Comparison of ENCODE assay signal across 9 mouse cellular contexts in the genomic region with DNA sequence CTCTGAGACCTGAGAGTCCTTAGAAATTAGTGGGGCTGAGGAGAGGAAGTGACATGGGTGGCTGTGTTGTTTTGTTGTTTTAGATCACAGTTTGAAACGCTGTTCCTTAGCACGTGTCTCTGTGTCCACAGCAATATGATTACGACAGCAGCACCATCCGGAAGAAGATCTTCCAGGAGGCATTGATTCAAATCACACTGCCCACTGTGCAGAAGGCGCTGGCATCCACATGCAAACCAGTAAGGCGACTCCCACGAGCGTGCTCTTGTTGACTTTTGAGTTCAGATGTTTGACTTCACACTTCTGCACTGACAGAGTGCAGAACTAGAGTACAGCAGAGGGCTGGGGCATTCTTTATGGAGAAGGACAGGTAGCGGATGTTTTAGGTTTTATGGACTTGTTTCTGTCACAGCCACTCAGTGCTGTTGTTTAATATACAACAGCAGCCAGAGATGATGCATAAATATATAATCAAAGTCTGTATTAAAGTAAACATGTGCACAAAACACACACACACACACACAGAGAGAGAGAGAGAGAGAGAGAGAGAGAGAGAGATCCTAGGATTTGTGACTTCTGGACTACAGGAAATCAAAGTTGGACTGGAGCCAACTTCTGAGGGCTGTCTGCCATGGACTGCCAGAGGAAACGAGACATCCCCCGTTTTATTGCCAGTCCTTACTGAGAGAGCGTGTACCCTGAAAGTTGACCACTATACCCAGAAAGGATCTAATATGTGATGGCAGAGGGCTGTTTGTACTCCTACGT. TPM values are rescaled to one million over a fixed set of nuclear protein-coding genes. Genes with fewer than 3 reads are reported as not detected.
DNase-seq lines count a peak whose midpoint lies in the region; ATAC-seq and TF ChIP-seq lines count a peak whose summit lies in the region.
"Had no signal": no experiment of that assay in that cellular context is flagged by ENCODE, and none has a peak within 500 bp of the region (broad histone marks: within the 10 kb centered on the region; RNA-seq: fewer than 3 reads in every experiment).

No protein-coding gene starts in this region.

- TF ChIP-seq CTCF in G1E (IDR thresholded peaks at IDR 0.05; ENCODE audit: low read depth, low read length) = peak; percentile 3; the same call in 1 of the 2 replicates
- TF ChIP-seq CTCF in bone marrow, adult 2 months (IDR thresholded peaks at IDR 0.05; ENCODE audit: control insufficient read depth, insufficient read depth, low read length) = no peak

- WGBS in hindbrain, embryonic 16.5 days = 60% methylated on average over 13 of the region's 13 CpGs
- 71% methylated on average over 13 of the region's 13 CpGs for WGBS in hindbrain, embryonic 11.5 days
- 41% methylated on average over 13 of the region's 13 CpGs for WGBS in bone marrow, adult 2 months

- no peak overlapping the region for H3K9ac ChIP-seq in hindbrain, embryonic 16.5 days (ENCODE audit: low read depth, low read length)
- H3K9ac ChIP-seq in hindbrain, embryonic 11.5 days (ENCODE audit: low read depth, low read length) = no peak overlapping the region

- H3K4me1 ChIP-seq in hindbrain, embryonic 16.5 days (ENCODE audit: control insufficient read depth, insufficient read depth, low read depth, low read length) = no peaks in the 10 kb centered on the region; the same call in none of the 2 replicates
- no peaks in the 10 kb centered on the region for H3K4me1 ChIP-seq in hindbrain, embryonic 11.5 days (replicated peaks; ENCODE audit: control insufficient read depth, insufficient read depth, low read length)
- H3K4me1 ChIP-seq in G1E (ENCODE audit: insufficient read depth, low read depth, low read length) = peaks cover 30% of the 10 kb centered on the region
- peaks cover 1% of the 10 kb centered on the region; the same call in 1 of the 2 replicates for H3K4me1 ChIP-seq in bone marrow, adult 2 months (ENCODE audit: control insufficient read depth, insufficient read depth, low read length)

- no peak overlapping the region for H3K27ac ChIP-seq in hindbrain, embryonic 16.5 days (ENCODE audit: low read depth, low read length)
- no peak overlapping the region for H3K27ac ChIP-seq in hindbrain, embryonic 11.5 days (ENCODE audit: low read depth, low read length)
- H3K27ac ChIP-seq in bone marrow, adult 2 months (ENCODE audit: control insufficient read depth, insufficient read depth, low read depth, low read length, poor library complexity) = peak overlapping the region; percentile 29; the same call in 1 of the 2 replicates
- H3K27ac ChIP-seq: forebrain, embryonic 10.5 days had no signal

- no peaks in the 10 kb centered on the region for H3K36me3 ChIP-seq in hindbrain, embryonic 16.5 days (ENCODE audit: control insufficient read depth, insufficient read depth, low read length)
- H3K36me3 ChIP-seq in hindbrain, embryonic 11.5 days (ENCODE audit: control insufficient read depth, insufficient read depth, low read length) = no peaks in the 10 kb centered on the region
- no peaks in the 10 kb centered on the region for H3K36me3 ChIP-seq in G1E (replicated peaks)
- H3K36me3 ChIP-seq: forebrain, embryonic 10.5 days had no signal

- TF ChIP-seq POLR2A in bone marrow, adult 2 months (IDR thresholded peaks at IDR 0.05; ENCODE audit: borderline replicate concordance, control insufficient read depth, low read depth, low read length) = no peak

- no peaks in the 10 kb centered on the region for H3K27me3 ChIP-seq in hindbrain, embryonic 16.5 days (replicated peaks; ENCODE audit: control insufficient read depth, insufficient read depth, low read length)
- no peaks in the 10 kb centered on the region for H3K27me3 ChIP-seq in hindbrain, embryonic 11.5 days (ENCODE audit: control insufficient read depth, insufficient read depth, low read length)
- peaks cover 6% of the 10 kb centered on the region for H3K27me3 ChIP-seq in G1E (ENCODE audit: insufficient read depth, low read length)

- peak overlapping the region; percentile 21 for H3K4me2 ChIP-seq in hindbrain, embryonic 16.5 days (ENCODE audit: low read length)
- H3K4me2 ChIP-seq in hindbrain, embryonic 11.5 days (replicated peaks; ENCODE audit: low read depth, low read length) = no peak overlapping the region

- H3K9me3 ChIP-seq in hindbrain, embryonic 16.5 days (ENCODE audit: control insufficient read depth, low read length) = no peaks in the 10 kb centered on the region
- H3K9me3 ChIP-seq in hindbrain, embryonic 11.5 days (ENCODE audit: control insufficient read depth, low read length) = no peaks in the 10 kb centered on the region
- H3K9me3 ChIP-seq in G1E (replicated peaks) = no peaks in the 10 kb centered on the region
- H3K9me3 ChIP-seq: forebrain, embryonic 10.5 days had no signal

- DNase-seq in hindbrain, embryonic 11.5 days (ENCODE audit: low spot score) = no peak
- DNase-seq in G1E (ENCODE audit: low spot score) = no peak
- DNase-seq in kidney, postnatal 25 days = peak; percentile 63 to 73
- no peak for DNase-seq in right cerebral cortex, adult 2 months (ENCODE audit: low spot score in 2 of 2)

- no peak for ATAC-seq in hindbrain, embryonic 16.5 days
- ATAC-seq in hindbrain, embryonic 11.5 days (ENCODE audit: low FRiP score) = no peak
- no peak for ATAC-seq in G1E (ENCODE audit: extremely low read depth, insufficient number of reproducible peaks, low FRiP score, poor library complexity, severe bottlenecking)
- ATAC-seq in erythroblast, adult 5-6 weeks (replicated peaks; ENCODE audit: low FRiP score, poor library complexity, severe bottlenecking) = no peak
- ATAC-seq: inflammation-experienced regulatory T-cells, adult 6 months had no signal

- H3K4me3 ChIP-seq in hindbrain, embryonic 16.5 days (ENCODE audit: low read length) = no peak overlapping the region
- H3K4me3 ChIP-seq in hindbrain, embryonic 11.5 days (ENCODE audit: low read depth, low read length) = no peak overlapping the region
- H3K4me3 ChIP-seq in G1E (ENCODE audit: low read depth, low read length) = no peak overlapping the region
- H3K4me3 ChIP-seq in bone marrow, adult 2 months (replicated peaks; ENCODE audit: control insufficient read depth, low read depth, low read length) = no peak overlapping the region
- H3K4me3 ChIP-seq: forebrain, embryonic 10.5 days had no signal

RNA-seq across cellular contexts. Expression of a gene that starts 46.0 kb away (rescaled TPM):
- 15.3 and 18.7 TPM in 2 replicates for polyA plus RNA-seq in hindbrain, embryonic 16.5 days (2015; fragmentation: Nextera tagmentation; extraction: Ambion mirVana)
- polyA plus RNA-seq in hindbrain, embryonic 11.5 days (2014; fragmentation: Nextera tagmentation; extraction: Ambion mirVana) = 21.2 and 25.1 TPM in 2 replicates
- 31.2 and 33.7 TPM in 2 replicates for total RNA-seq in G1E (2014; fragmentation: Nextera tagmentation)
- 60.2 and 64.0 TPM in 2 replicates for total RNA-seq in G1E (2017)
- polyA plus RNA-seq in G1E (2012) = 5.7 and 7.7 TPM in 2 replicates
- 4.0 and 8.6 TPM in 2 replicates for polyA plus RNA-seq in bone marrow, adult 2 months (2011; ENCODE audit: insufficient read depth, insufficient read length, low replicate concordance, missing spikeins)
- total RNA-seq in erythroblast, adult 5-6 weeks (2015; ENCODE audit: low replicate concordance) = 6.1 and 6.9 TPM in 2 replicates
- total RNA-seq in erythroblast, adult 5-6 weeks (2017; ENCODE audit: low replicate concordance) = 15.7 and 16.0 TPM in 2 replicates

Comparison
In these comparisons a context has a peak if more than half of its experiments do, and no peak if none do; other contexts are left out.
1. DNase-seq: peak in kidney, postnatal 25 days (2 of 2); none in hindbrain, embryonic 11.5 days (single experiment), G1E (single experiment) and right cerebral cortex, adult 2 months (0 of 2).